Mouse (Mus musculus) forebrain, postnatal 0 days (tissue): ENCODE data around the gene Pold2. TPM values are rescaled to one million over a fixed set of nuclear protein-coding genes. Genes with fewer than 3 reads are reported as not detected.

Experiments
- ATAC-seq: fragments of 200-750 bp; cut with Nextera tagmentation; 2 replicates; pipeline ENCODE4 v1.8.0; 2017; ENCODE audit warnings: mild to moderate bottlenecking, moderate library complexity
- DNase-seq: peaks from one replicate; pipeline ENCODE4 v3.0.0-alpha.2; 2015
- H3K27ac ChIP-seq: fragments of 300-500 bp; sonication (generic); 2 replicates; pipeline ENCODE4 v1.5.1; 2014; ENCODE audit warnings: low read depth, mild to moderate bottlenecking, antibody characterized with exemption, low read length, moderate library complexity, mixed read lengths
- H3K27me3 ChIP-seq: fragments of 300-500 bp; sonication (generic); 2 replicates; pipeline ENCODE4 v1.6.1; 2014; ENCODE audit warnings: mild to moderate bottlenecking, low read length, mixed read lengths; ENCODE audit not compliant: insufficient read depth
- H3K36me3 ChIP-seq: fragments of 300-500 bp; sonication (generic); 2 replicates; pipeline ENCODE4 v1.6.1; 2014; ENCODE audit warnings: mild to moderate bottlenecking, moderate library complexity; ENCODE audit not compliant: insufficient read depth
- H3K4me1 ChIP-seq: fragments of 300-500 bp; sonication (generic); 2 replicates; pipeline ENCODE4 v1.6.1; 2014; ENCODE audit warnings: antibody characterized with exemption; ENCODE audit not compliant: insufficient read depth
- H3K4me2 ChIP-seq: fragments of 300-500 bp; sonication (generic); 2 replicates; pipeline ENCODE4 v1.6.1; 2014; ENCODE audit warnings: low read depth, mild to moderate bottlenecking, moderate library complexity
- H3K4me3 ChIP-seq: fragments of 300-500 bp; sonication (generic); 2 replicates; pipeline ENCODE4 v1.5.1; 2014; ENCODE audit warnings: low read depth, low read length, mixed read lengths
- H3K9ac ChIP-seq: fragments of 300-500 bp; sonication (generic); 2 replicates; pipeline ENCODE4 v1.6.1; 2014; ENCODE audit warnings: mild to moderate bottlenecking
- H3K9me3 ChIP-seq: fragments of 300-500 bp; sonication (generic); 2 replicates; pipeline ENCODE4 v1.6.1; 2016; ENCODE audit warnings: low read length
- CTCF ChIP-seq: sonication (generic); IDR thresholded peaks from 2 replicates; pipeline ENCODE4 v1.5.1; 2016; ENCODE audit warnings: antibody characterized with exemption, control low read depth, low read depth
- WGBS: fragments of 180-500 bp; shearing (Covaris S2); extraction: QIAGEN DNeasy Blood & Tissue Kit; methylation state at CpG from one replicate; pipeline ENCODE4 v1.1.7; 2014; 5-methylcytosine and 5-hydroxymethylcytosine counted together
- polyA plus RNA-seq: library from polyadenylated mRNA; unstranded; fragments of >200 nt; fragmentation: Nextera tagmentation; extraction: Ambion mirVana; gene quantifications from 2 replicates; pipeline ENCODE4 v1.2.1, GENCODE M21; 2015
- total RNA-seq: library from RNA; depleted of rRNA; stranded (reverse); fragments of >200 nt; gene quantifications from 2 replicates; pipeline ENCODE4 v1.2.3, GENCODE M21; 2014

The Pold2 gene
- total and polyA plus RNA-seq, 2 experiments from 2014 or later, result 20.4 to 51.3 TPM

DNA sequence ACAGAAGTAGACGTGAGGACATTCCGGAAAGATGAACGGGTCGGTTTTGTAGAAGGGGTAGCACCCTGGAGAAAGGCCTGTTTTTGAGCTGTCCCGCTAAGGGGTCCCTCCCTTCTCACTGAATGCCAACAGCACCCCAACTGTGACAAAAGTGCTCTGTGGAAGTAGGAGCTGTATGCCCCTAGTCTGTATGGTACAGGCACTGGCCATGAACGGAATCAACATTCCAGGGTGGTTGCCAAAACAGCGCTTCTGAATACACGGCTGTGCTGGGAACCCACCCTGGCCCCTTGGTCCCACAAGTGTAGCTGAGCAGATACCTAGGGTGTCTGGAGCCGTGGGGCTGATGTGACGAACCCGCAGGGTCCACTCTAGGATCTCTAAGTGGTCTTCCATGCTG is 5.4 kb downstream of the Pold2 start:
- H3K4me2 ChIP-seq, result no peak overlapping the region
- TF ChIP-seq CTCF, result no peak
- 98% methylated on average over 11 of the region's 11 CpGs for WGBS
- H3K9ac ChIP-seq, result no peak overlapping the region
- no peaks in the 10 kb centered on the region for H3K9me3 ChIP-seq
- H3K4me1 ChIP-seq, result peaks cover 5% of the 10 kb centered on the region; the same call in 1 of the 2 replicates
- H3K27me3 ChIP-seq, result no peaks in the 10 kb centered on the region
- H3K36me3 ChIP-seq, result peaks cover 52% of the 10 kb centered on the region
- no peak overlapping the region for H3K4me3 ChIP-seq
- DNase-seq, result no peak
- no peak for ATAC-seq
- no peak overlapping the region for H3K27ac ChIP-seq

DNA sequence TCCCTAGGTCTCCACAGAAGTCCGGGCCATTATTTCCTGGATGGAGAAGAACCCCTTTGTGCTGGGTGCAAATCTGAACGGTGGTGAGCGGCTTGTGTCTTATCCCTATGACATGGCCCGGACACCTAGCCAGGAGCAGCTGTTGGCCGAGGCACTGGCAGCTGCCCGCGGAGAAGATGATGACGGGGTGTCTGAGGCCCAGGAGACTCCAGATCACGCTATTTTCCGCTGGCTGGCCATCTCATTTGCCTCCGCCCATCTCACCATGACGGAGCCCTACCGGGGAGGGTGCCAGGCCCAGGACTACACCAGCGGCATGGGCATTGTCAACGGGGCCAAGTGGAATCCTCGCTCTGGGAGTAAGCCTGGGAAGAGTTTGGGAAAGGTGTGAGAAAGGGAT is 8.0 kb downstream of the Pold2 start:
- no peak overlapping the region for H3K27ac ChIP-seq
- no peak overlapping the region for H3K4me3 ChIP-seq
- no peaks in the 10 kb centered on the region for H3K4me1 ChIP-seq
- no peak for TF ChIP-seq CTCF
- no peak for DNase-seq
- ATAC-seq, result no peak
- H3K27me3 ChIP-seq, result no peaks in the 10 kb centered on the region
- H3K9me3 ChIP-seq, result no peaks in the 10 kb centered on the region
- H3K9ac ChIP-seq, result no peak overlapping the region
- 90% methylated on average over 16 of the region's 16 CpGs for whole genome bisulfite sequencing
- no peak overlapping the region for H3K4me2 ChIP-seq
- peaks cover 52% of the 10 kb centered on the region for H3K36me3 ChIP-seq

- no peak for TF ChIP-seq CTCF
- H3K27ac ChIP-seq, result no peak overlapping the region
- no peak overlapping the region for H3K4me2 ChIP-seq
- 94% methylated on average over 16 of the region's 16 CpGs for WGBS
- H3K9ac ChIP-seq, result no peak overlapping the region
- H3K4me3 ChIP-seq, result no peak overlapping the region
- peaks cover 47% of the 10 kb centered on the region for H3K36me3 ChIP-seq
- DNase-seq, result no peak
- H3K4me1 ChIP-seq, result no peaks in the 10 kb centered on the region
- H3K9me3 ChIP-seq, result no peaks in the 10 kb centered on the region
- ATAC-seq, result no peak
- no peaks in the 10 kb centered on the region; the same call in 1 of the 2 replicates for H3K27me3 ChIP-seq
These were observed 8.8 kb downstream of the Pold2 start for GRCm38 (mm10) chr11:5869331-5869730.

DNA sequence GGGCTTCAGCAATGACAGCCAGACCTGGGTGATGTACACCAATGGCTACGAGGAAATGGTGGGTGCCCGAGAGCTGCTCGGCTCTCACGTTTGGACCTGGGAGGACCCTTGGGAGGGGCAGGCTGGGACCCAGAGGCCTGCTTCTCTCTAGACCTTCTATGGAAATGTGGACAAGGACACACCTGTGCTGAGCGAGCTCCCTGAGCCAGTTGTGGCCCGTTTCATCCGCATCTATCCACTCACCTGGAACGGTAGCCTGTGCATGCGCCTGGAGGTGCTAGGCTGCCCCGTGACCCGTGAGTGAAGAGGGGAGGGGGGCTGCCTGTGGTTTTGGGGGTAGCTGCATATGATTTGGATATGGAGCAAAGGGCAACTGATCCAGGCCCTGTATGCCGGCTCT is 9.8 kb downstream of the Pold2 start:
- WGBS, result 93% methylated on average over 12 of the region's 12 CpGs
- H3K27me3 ChIP-seq, result no peaks in the 10 kb centered on the region; the same call in 1 of the 2 replicates
- H3K27ac ChIP-seq, result no peak overlapping the region
- no peak overlapping the region for H3K9ac ChIP-seq
- no peak for TF ChIP-seq CTCF
- no peaks in the 10 kb centered on the region for H3K4me1 ChIP-seq
- no peak overlapping the region for H3K4me2 ChIP-seq
- DNase-seq (no peak), ATAC-seq (no peak)
- no peaks in the 10 kb centered on the region for H3K9me3 ChIP-seq
- peaks cover 38% of the 10 kb centered on the region for H3K36me3 ChIP-seq
- no peak overlapping the region for H3K4me3 ChIP-seq

GRCm38 (mm10) chr11:5867196-5867595 is 10.9 kb downstream of the Pold2 start:
- DNase-seq, result no peak
- Histone ChIP-seq H3K27ac (no peak overlapping the region), H3K9ac (no peak overlapping the region), H3K36me3 (peaks cover 27% of the 10 kb centered on the region), H3K9me3 (no peaks in the 10 kb centered on the region), H3K4me3 (no peak overlapping the region), H3K4me1 (no peaks in the 10 kb centered on the region), H3K4me2 (no peak overlapping the region), H3K27me3 (peaks cover 6% of the 10 kb centered on the region)
- ATAC-seq, result no peak
- WGBS, result 97% methylated on average over 2 of the region's 2 CpGs
- TF ChIP-seq CTCF, result no peak

GRCm38 (mm10) chr11:5862394-5863105 is 15.5 kb downstream of the Pold2 start:
- Histone ChIP-seq H3K36me3 (no peaks in the 10 kb centered on the region), H3K4me1 (no peaks in the 10 kb centered on the region), H3K27ac (no peak overlapping the region), H3K4me3 (peak overlapping the region; percentile 30; the same call in 1 of the 2 replicates), H3K4me2 (peak overlapping the region; percentile 50), H3K9me3 (no peaks in the 10 kb centered on the region), H3K27me3 (peaks cover 12% of the 10 kb centered on the region), H3K9ac (no peak overlapping the region)
- no peak for DNase-seq
- no peak for ATAC-seq
- no peak for TF ChIP-seq CTCF
- WGBS, result 36% methylated on average over 15 of the region's 15 CpGs

DNA sequence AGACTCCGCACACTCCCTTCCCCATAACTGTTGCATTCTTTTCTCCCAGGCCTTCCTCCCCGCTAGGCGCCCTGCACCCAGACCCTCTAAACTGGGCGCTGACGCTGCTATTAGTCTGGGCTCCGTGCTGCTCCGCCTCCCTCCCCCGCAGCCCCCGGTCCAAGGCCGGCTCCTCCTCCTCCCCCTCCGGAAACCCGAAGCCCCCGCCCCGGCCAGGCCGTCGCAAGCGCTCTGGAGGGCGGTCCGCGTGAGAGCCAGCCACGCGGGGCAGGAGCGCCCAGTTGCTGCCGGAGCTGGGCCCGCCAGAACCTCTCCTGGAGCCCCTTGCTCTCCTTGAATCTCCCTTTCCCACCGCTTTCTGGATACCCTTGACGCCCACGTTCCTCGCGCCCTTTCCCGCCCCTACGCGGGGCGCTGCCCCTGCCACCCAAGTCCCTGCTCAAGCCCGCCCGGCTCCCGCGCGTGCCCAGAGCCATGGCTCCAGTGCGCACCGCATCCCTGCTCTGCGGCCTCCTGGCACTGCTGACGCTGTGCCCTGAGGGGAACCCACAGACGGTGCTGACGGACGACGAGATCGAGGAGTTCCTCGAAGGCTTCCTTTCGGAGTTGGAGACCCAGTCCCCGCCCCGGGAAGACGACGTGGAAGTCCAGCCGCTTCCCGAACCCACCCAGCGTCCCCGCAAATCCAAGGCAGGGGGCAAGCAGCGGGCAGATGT is 16.3 kb downstream of the Pold2 start, which contains the start of gene Aebp1:
Gene Aebp1 (plus strand): TSS at position 270 of the 716 bp plus-strand sequence.
- H3K4me2 ChIP-seq, result peak within 1 kb of the TSS; percentile 50
- 2% methylated on average over 58 of the region's 59 CpGs for WGBS
- no peak within 1 kb of the TSS for H3K27ac ChIP-seq
- DNase-seq (no peak), ATAC-seq (peak; percentile 67)
- H3K36me3 ChIP-seq, result no peaks in the 10 kb centered on the region
- H3K9ac ChIP-seq, result 0 out of 2 replicates have a peak within 1 kb of the TSS, but pooled peaks have one; percentile 6
- H3K4me1 ChIP-seq, result no peaks in the 10 kb centered on the region
- peaks cover 12% of the 10 kb centered on the region for H3K27me3 ChIP-seq
- TF ChIP-seq CTCF, result no peak
- no peaks in the 10 kb centered on the region for H3K9me3 ChIP-seq
- H3K4me3 ChIP-seq, result peak within 1 kb of the TSS; percentile 30
